Mouse (Mus musculus) CD8-positive naive resting alpha-beta T cell, adult 2 months (primary cell): ENCODE results near the gene Strn4.

ENCODE experiments used
- DNase-seq, 2 experiments: peaks; one replicate each; pipeline ENCODE4 v3.0.0; 2022; ENCODE audit warnings: low read depth in 2 of 2, low spot score in 2 of 2

Strn4 gene

GRCm38 (mm10) chr7:16841078-16841477 lies 25.4 kb downstream of the Strn4 start:
- no peak for DNase-seq

GRCm38 (mm10) chr7:16841561-16842560 lies 26.2 kb downstream of the Strn4 start:
- peak; percentile 73 to 77 for DNase-seq

GRCm38 (mm10) chr7:16842645-16843063 lies 27.0 kb downstream of the Strn4 start, which contains the start of gene Prkd2:
Gene Prkd2, plus strand, starts transcription at chr7:16842902.
- peak; percentile 68 to 78 for DNase-seq

- DNase-seq = no peak
These were observed 27.9 kb downstream of the Strn4 start for GRCm38 (mm10) chr7:16843441-16844171.

GRCm38 (mm10) chr7:16844696-16845071 lies 29.0 kb downstream of the Strn4 start:
- DNase-seq = no peak

- peak; percentile 42 to 46 for DNase-seq
These were observed 29.6 kb downstream of the Strn4 start for GRCm38 (mm10) chr7:16845072-16845819.

- DNase-seq = no peak
These were observed 30.1 kb downstream of the Strn4 start for GRCm38 (mm10) chr7:16845820-16846167.

GRCm38 (mm10) chr7:16846775-16847174 lies 31.1 kb downstream of the Strn4 start:
- no peak for DNase-seq

- DNase-seq = no peak
These were observed 31.8 kb downstream of the Strn4 start for GRCm38 (mm10) chr7:16847507-16847906.

- peak; percentile 45 to 48 for DNase-seq
These were observed 32.9 kb downstream of the Strn4 start for GRCm38 (mm10) chr7:16848579-16848978.

GRCm38 (mm10) chr7:16851636-16852035 lies 35.9 kb downstream of the Strn4 start:
- no peak for DNase-seq

GRCm38 (mm10) chr7:16853302-16853831 lies 37.7 kb downstream of the Strn4 start:
- DNase-seq = no peak

- peak; percentile 43 to 47 for DNase-seq
These were observed 42.6 kb downstream of the Strn4 start for GRCm38 (mm10) chr7:16858336-16858735.

- DNase-seq = peak; percentile 52 to 68
These were observed 44.4 kb downstream of the Strn4 start for GRCm38 (mm10) chr7:16859902-16860651.

GRCm38 (mm10) chr7:16867488-16867887 lies 51.8 kb downstream of the Strn4 start:
- DNase-seq = no peak

GRCm38 (mm10) chr7:16869497-16869896 lies 53.8 kb downstream of the Strn4 start:
- DNase-seq = no peak

GRCm38 (mm10) chr7:16871600-16871999 lies 55.9 kb downstream of the Strn4 start:
- DNase-seq = no peak

- no peak for DNase-seq
These were observed 56.8 kb downstream of the Strn4 start for GRCm38 (mm10) chr7:16872478-16872877.

- DNase-seq = no peak
These were observed 57.7 kb downstream of the Strn4 start for GRCm38 (mm10) chr7:16873392-16873791.

- peak; percentile 77 to 84 for DNase-seq
These were observed 58.5 kb downstream of the Strn4 start for GRCm38 (mm10) chr7:16874190-16874589.
